Mouse (Mus musculus) heart, postnatal 36 days (tissue): ENCODE data around the gene T2. TPM values are rescaled to one million over a fixed set of nuclear protein-coding genes. Genes with fewer than 3 reads are reported as not detected.

Source experiments
- DNase-seq, 2 experiments: peaks; one replicate each; pipeline ENCODE4 v3.0.0; 2021 to 2022
- intact Hi-C: fragments of 180-260 bp; cut with DNase I; formaldehyde crosslinking; loops from one replicate; pipeline ENCODE4 v1.15.1; 2025
- total RNA-seq, 2 experiments: library from RNA; stranded (reverse); gene quantifications; 2 replicates each; pipeline ENCODE4 v1.2.3; 2021

The T2 gene
- total RNA-seq, 2 experiments from 2014 or later: 0.30 to 0.75 TPM

GRCm38 (mm10) chr17:8456856-8457460, 101.2 kb downstream of the T2 start:
- intact Hi-C loops: no loop called here
- DNase-seq: no peak

DNA sequence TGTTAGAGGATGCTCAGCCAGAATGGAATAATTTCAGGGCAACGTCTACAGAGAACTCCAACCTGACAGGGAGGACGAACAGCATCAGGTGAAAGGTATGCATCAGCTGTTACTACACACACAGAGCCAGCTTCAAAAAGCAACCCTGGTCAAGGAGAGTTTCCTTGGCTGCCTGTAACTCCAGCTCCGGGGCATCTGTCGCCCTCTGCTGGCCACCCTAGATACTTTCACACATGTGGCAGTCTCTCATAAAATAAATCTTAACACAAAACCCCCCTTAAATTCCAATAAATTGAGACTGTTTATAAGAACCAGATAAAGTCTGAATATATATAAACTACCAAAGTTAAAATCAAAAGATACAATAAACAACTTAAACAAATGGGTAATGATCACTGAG, 105.8 kb downstream of the T2 start:
- intact Hi-C loops: loop anchor here (2.0 to 10.0 kb wide), 2 partner anchors 71 to 473 kb away; no protein-coding TSS in a partner anchor
- peak; percentile 28 to 47 for DNase-seq

GRCm38 (mm10) chr17:8463482-8464128, 107.8 kb downstream of the T2 start:
- intact Hi-C loops: loop anchor here (1.0 to 10.0 kb wide), 2 partner anchors 129 to 471 kb away; no protein-coding TSS in a partner anchor

GRCm38 (mm10) chr17:8467771-8468170, 112.0 kb downstream of the T2 start:
- no peak for DNase-seq
- intact Hi-C loops: loop anchor here (1.0 to 10.0 kb wide), 4 partner anchors 55 to 467 kb away; no protein-coding TSS in a partner anchor

More at GRCm38 (mm10) chr17:8463482-8464128, 107.8 kb downstream of the T2 start:
- DNase-seq: peak; percentile 39 to 61

DNA sequence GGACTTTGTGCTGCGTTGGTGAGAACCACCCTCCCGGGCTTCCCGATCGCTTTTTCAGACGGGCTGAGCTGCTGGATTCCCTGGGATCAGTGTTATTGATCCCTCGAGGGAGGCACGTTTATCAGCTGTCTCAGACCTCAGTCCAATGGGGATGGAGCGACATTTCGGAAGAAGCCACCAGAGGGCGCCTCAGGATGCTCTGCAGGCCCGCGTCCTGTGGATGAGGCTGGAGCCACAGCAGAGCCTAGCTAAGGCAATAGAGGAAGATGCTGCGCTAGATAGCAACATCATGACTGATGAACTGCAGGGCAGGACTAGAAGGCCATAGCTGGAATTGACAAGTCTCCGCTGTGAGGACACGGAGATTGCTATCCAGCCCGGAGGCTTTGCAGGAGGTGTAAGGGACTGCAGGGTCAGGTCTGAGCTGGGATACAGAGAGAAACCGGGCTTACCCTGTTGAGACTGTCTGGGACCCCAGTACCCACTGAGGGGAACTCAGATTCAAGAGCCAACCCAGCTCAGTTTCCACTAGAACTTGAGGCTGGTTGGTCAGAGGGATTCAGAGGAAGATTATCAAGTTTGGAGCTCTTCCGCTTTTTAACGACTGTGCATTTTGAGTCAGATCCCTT, 113.0 kb downstream of the T2 start:
- intact Hi-C loops: loop anchor here (1.0 to 10.0 kb wide), 4 partner anchors 53 to 466 kb away; no protein-coding TSS in a partner anchor
- DNase-seq: peak; percentile 77 to 83

Other genes with a start within 250 kb of the T2 start
- not detected for gene Gm49673, start 208.2 kb upstream of the T2 start, total RNA-seq
- gene Rnaset2a, start 207.9 kb upstream of the T2 start, total RNA-seq: 10 to 100 TPM; 27.4 to 27.5 TPM
- 10 to 100 TPM; 10.9 to 13.2 TPM for gene Fgfr1op, start 190.5 kb upstream of the T2 start, total RNA-seq
- gene Ccr6, start 119.9 kb upstream of the T2 start, total RNA-seq: not detected
- gene Mpc1, start 73.1 kb upstream of the T2 start, total RNA-seq: 100 to 1,000 TPM; 805 to 817 TPM
- 10 to 100 TPM; 13.9 to 16.6 TPM for gene Sft2d1, start 44.9 kb upstream of the T2 start, total RNA-seq
- gene Prr18, start 18.5 kb upstream of the T2 start, total RNA-seq: under 1 TPM; 0.17 to 0.22 TPM
- not detected for gene T, start 78.4 kb downstream of the T2 start, total RNA-seq
- 1 to 10 TPM; 2.7 to 3.5 TPM for gene Pde10a, start 169.4 kb downstream of the T2 start, total RNA-seq
- not detected for gene Gm17087, start 211.0 kb downstream of the T2 start, total RNA-seq